In the genomic region with DNA sequence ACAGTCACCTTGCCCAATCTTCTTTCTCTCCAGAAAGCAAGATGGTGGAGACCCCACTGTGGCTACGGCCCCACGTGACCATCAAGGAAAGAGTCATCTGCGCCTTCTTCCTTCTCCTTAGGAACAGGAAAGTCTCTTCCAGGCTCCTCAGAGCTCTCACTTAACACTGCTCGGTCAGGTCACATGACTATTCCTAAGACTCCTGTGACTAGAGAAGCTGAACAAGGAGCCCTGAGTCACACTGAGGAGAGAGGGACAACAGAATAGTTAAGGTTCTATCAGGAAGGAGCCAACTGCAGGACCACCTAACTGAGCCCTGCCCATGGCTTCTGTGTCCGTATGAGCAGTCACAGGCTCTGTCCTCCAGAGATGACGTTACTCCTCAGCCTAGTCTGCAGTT, we compare ENCODE assay signal across 1 mouse cellular context.
TF ChIP-seq lines count a peak whose summit lies in the region.

No protein-coding gene starts in this region.

TF ChIP-seq in MEL, 35 proteins besides CTCF, POLR2A, EP300 and RAD21 (continued from another document):
- TF ChIP-seq MYC (IDR thresholded peaks at IDR 0.05; ENCODE audit: low read depth, low read length) = no peak
- no peak for TF ChIP-seq KAT2A (conservative IDR thresholded peaks at IDR 0.05; ENCODE audit: low read depth, low read length)
TF ChIP-seq in MEL: peak in this region for 1.
